Mouse (Mus musculus) adrenal gland, adult (tissue): ENCODE data around the gene Fam122b.
"Not testable (repeated sequence)": the region's sequence is repeated elsewhere in the genome, so short reads cannot be mapped to it uniquely, and the experiment has no call there.

ENCODE experiments used
- DNase-seq, 2 experiments: peaks; one replicate each; pipeline ENCODE4 v3.0.0; 2022 to 2023; ENCODE audit warnings: low spot score in 1 of 2; ENCODE audit not compliant: inconsistent age in 2 of 2

Fam122b gene

GRCm38 (mm10) chrX:53269289-53270062 is at the start of gene Fam122b:
Gene Fam122b (minus strand): TSS chrX:53269805.
- peak; percentile 92 to 96 for DNase-seq

GRCm38 (mm10) chrX:53287924-53288323 is 18.3 kb upstream of the Fam122b start:
- no peak for DNase-seq

GRCm38 (mm10) chrX:53273124-53273523 is 3.5 kb upstream of the Fam122b start, which contains the start of gene Fam122c:
Gene Fam122c (plus strand): TSS chrX:53273424.
- no peak for DNase-seq

- DNase-seq, result not testable (repeated sequence)
Observed at GRCm38 (mm10) chrX:53271628-53272027, 2.0 kb upstream of the Fam122b start.

GRCm38 (mm10) chrX:53270063-53270432 is 443 bp upstream of the Fam122b start:
- DNase-seq, result no peak

GRCm38 (mm10) chrX:53268856-53269255 is 749 bp downstream of the Fam122b start:
- DNase-seq, result peak; percentile 78 to 89

- no peak for DNase-seq
Observed at GRCm38 (mm10) chrX:53266186-53266585, 3.4 kb downstream of the Fam122b start.

- DNase-seq, result no peak
Observed at GRCm38 (mm10) chrX:53255195-53255594, 14.4 kb downstream of the Fam122b start.

- DNase-seq, result no peak
Observed at GRCm38 (mm10) chrX:53240011-53240410, 29.6 kb downstream of the Fam122b start, which contains the start of gene Plac1. Gene Plac1 (minus strand): TSS chrX:53240111.

GRCm38 (mm10) chrX:53237971-53238370 is 31.6 kb downstream of the Fam122b start:
- DNase-seq, result peak in 1 of 2 experiments; percentile 43

GRCm38 (mm10) chrX:53236404-53236803 is 33.2 kb downstream of the Fam122b start:
- no peak for DNase-seq

- peak; percentile 14 to 51 for DNase-seq
Observed at GRCm38 (mm10) chrX:53233689-53234088, 35.9 kb downstream of the Fam122b start.

GRCm38 (mm10) chrX:53231965-53232364 is 37.6 kb downstream of the Fam122b start:
- peak; percentile 14 to 52 for DNase-seq

- DNase-seq, result no peak
Observed at GRCm38 (mm10) chrX:53224353-53224944, 45.2 kb downstream of the Fam122b start.

GRCm38 (mm10) chrX:53220855-53221254 is 48.8 kb downstream of the Fam122b start:
- DNase-seq, result no peak

- DNase-seq, result no peak
Observed at GRCm38 (mm10) chrX:53214557-53215229, 54.9 kb downstream of the Fam122b start.

- no peak for DNase-seq
Observed at GRCm38 (mm10) chrX:53213838-53214237, 55.8 kb downstream of the Fam122b start.

- DNase-seq, result peak in 1 of 2 experiments; percentile 33
Observed at GRCm38 (mm10) chrX:53212485-53212884, 57.1 kb downstream of the Fam122b start.

GRCm38 (mm10) chrX:53211756-53212483 is 57.7 kb downstream of the Fam122b start:
- peak; percentile 75 to 82 for DNase-seq

- peak in 1 of 2 experiments; percentile 62 for DNase-seq
Observed at GRCm38 (mm10) chrX:53209431-53209830, 60.2 kb downstream of the Fam122b start.

- no peak for DNase-seq
Observed at GRCm38 (mm10) chrX:53204690-53205311, 64.8 kb downstream of the Fam122b start.
